Mouse (Mus musculus) CH12.LX (cell line): ENCODE data around the gene Timm23.

Experiments used
- BHLHE40 ChIP-seq: IDR thresholded peaks from 2 replicates; pipeline ENCODE4 v1.6.1; 2011; ENCODE audit warnings: mild to moderate bottlenecking, low read depth, low read length, improper control_type of control experiment
- CTCF ChIP-seq, 2 experiments: IDR thresholded peaks in 1 of 2; conservative IDR thresholded peaks in 1 of 2; 2 replicates each; pipeline ENCODE4 v1.5.1; 2011 to 2012; ENCODE audit warnings: low read depth in 2 of 2, low read length in 2 of 2, improper control_type of control experiment in 1 of 2, inconsistent platforms in 1 of 2, mild to moderate bottlenecking in 1 of 2, moderate library complexity in 1 of 2
- EP300 ChIP-seq: IDR thresholded peaks from 2 replicates; pipeline ENCODE4 v1.6.1; 2011; ENCODE audit warnings: low read length, improper control_type of control experiment
- HCFC1 ChIP-seq: IDR thresholded peaks from 2 replicates; pipeline ENCODE4 v1.6.1; 2012; ENCODE audit warnings: low read depth, mild to moderate bottlenecking, inconsistent platforms, low read length, improper control_type of control experiment
- JUN ChIP-seq: IDR thresholded peaks from 2 replicates; pipeline ENCODE4 v1.6.1; 2011; ENCODE audit warnings: low read depth, mild to moderate bottlenecking, low read length, improper control_type of control experiment, moderate library complexity; ENCODE audit not compliant: insufficient read depth
- MAX ChIP-seq: IDR thresholded peaks from 2 replicates; pipeline ENCODE4 v1.6.1; 2011; ENCODE audit warnings: low read length, improper control_type of control experiment
- POLR2A ChIP-seq: IDR thresholded peaks from 2 replicates; pipeline ENCODE4 v1.6.1; 2011; ENCODE audit warnings: low read depth, mild to moderate bottlenecking, improper control_type of control experiment, low read length
- POLR2AphosphoS2 ChIP-seq: IDR thresholded peaks from 2 replicates; pipeline ENCODE4 v1.6.1; 2011; ENCODE audit warnings: low read depth, low read length, improper control_type of control experiment
- USF1 ChIP-seq: IDR thresholded peaks from 2 replicates; pipeline ENCODE4 v1.6.1; 2014; ENCODE audit warnings: low read depth, mild to moderate bottlenecking, inconsistent platforms, low read length, improper control_type of control experiment
- USF2 ChIP-seq: conservative IDR thresholded peaks from 2 replicates; pipeline ENCODE4 v1.6.1; 2011; ENCODE audit warnings: low read depth, low read length, improper control_type of control experiment
- ZC3H11A ChIP-seq: IDR thresholded peaks from 2 replicates; pipeline ENCODE4 v1.6.1; 2012; ENCODE audit warnings: low read depth, mild to moderate bottlenecking, inconsistent platforms, low read length, improper control_type of control experiment

- no peak for TF ChIP-seq POLR2AphosphoS2
- TF ChIP-seq USF1 = no peak
- TF ChIP-seq HCFC1 = no peak
- TF ChIP-seq BHLHE40 = no peak
- no peak for TF ChIP-seq CTCF (conservative IDR thresholded peaks at IDR 0.05 in 1 of 2, IDR thresholded peaks at IDR 0.05 in 1 of 2; ENCODE audit: low read depth in 2 of 2, low read length in 2 of 2)
- no peak for TF ChIP-seq EP300
- no peak for TF ChIP-seq ZC3H11A
- no peak for TF ChIP-seq MAX
- no peak for TF ChIP-seq USF2
- no peak for TF ChIP-seq POLR2A
- TF ChIP-seq JUN = no peak
Observed at GRCm38 (mm10) chr14:32168653-32169231, 33.0 kb downstream of the Timm23 start.
